Mouse (Mus musculus) naive thymus-derived CD4-positive, alpha-beta T cell, adult 2 months (primary cell): ENCODE data around the gene Ccdc9b.
A peak's percentile ranks its signal among the peaks of the same experiment; 100 is the strongest.

ENCODE experiments used
- DNase-seq: peaks from one replicate; pipeline ENCODE4 v3.0.0-alpha.2; 2011; ENCODE audit warnings: low read depth

Ccdc9b gene

GRCm38 (mm10) chr2:118747301-118747960 is 15.0 kb downstream of the Ccdc9b start:
- DNase-seq, result peak; percentile 77

GRCm38 (mm10) chr2:118745915-118746901 is 16.3 kb downstream of the Ccdc9b start:
- DNase-seq, result peak; percentile 60

GRCm38 (mm10) chr2:118745232-118745884 is 17.1 kb downstream of the Ccdc9b start, which contains the start of gene Inafm2:
Gene Inafm2 (plus strand): TSS chr2:118745758.
- peak; percentile 85 for DNase-seq

GRCm38 (mm10) chr2:118744621-118745020 is 17.8 kb downstream of the Ccdc9b start:
- no peak for DNase-seq

- DNase-seq, result peak; percentile 81
Measured at GRCm38 (mm10) chr2:118743261-118743943, 19.1 kb downstream of the Ccdc9b start.

GRCm38 (mm10) chr2:118741183-118741582 is 21.3 kb downstream of the Ccdc9b start:
- no peak for DNase-seq

- no peak for DNase-seq
Measured at GRCm38 (mm10) chr2:118740341-118740740, 22.1 kb downstream of the Ccdc9b start.

- DNase-seq, result no peak
Measured at GRCm38 (mm10) chr2:118733341-118733740, 29.1 kb downstream of the Ccdc9b start.

GRCm38 (mm10) chr2:118731981-118732380 is 30.5 kb downstream of the Ccdc9b start:
- DNase-seq, result no peak

- peak; percentile 61 for DNase-seq
Measured at GRCm38 (mm10) chr2:118730622-118730915, 31.9 kb downstream of the Ccdc9b start.

- no peak for DNase-seq
Measured at GRCm38 (mm10) chr2:118729816-118730621, 32.4 kb downstream of the Ccdc9b start.

GRCm38 (mm10) chr2:118729194-118729593 is 33.3 kb downstream of the Ccdc9b start:
- no peak for DNase-seq

GRCm38 (mm10) chr2:118728337-118728736 is 34.1 kb downstream of the Ccdc9b start, which contains the start of gene Plcb2:
Gene Plcb2 (minus strand): TSS chr2:118728438.
- peak; percentile 73 for DNase-seq

- no peak for DNase-seq
Measured at GRCm38 (mm10) chr2:118727911-118728310, 34.5 kb downstream of the Ccdc9b start.

GRCm38 (mm10) chr2:118726873-118727272 is 35.6 kb downstream of the Ccdc9b start:
- DNase-seq, result no peak

- no peak for DNase-seq
Measured at GRCm38 (mm10) chr2:118725511-118725910, 37.0 kb downstream of the Ccdc9b start.

GRCm38 (mm10) chr2:118723693-118724486 is 38.6 kb downstream of the Ccdc9b start:
- no peak for DNase-seq

- DNase-seq, result no peak
Measured at GRCm38 (mm10) chr2:118716677-118717076, 45.8 kb downstream of the Ccdc9b start.

- DNase-seq, result no peak
Measured at GRCm38 (mm10) chr2:118714230-118714629, 48.2 kb downstream of the Ccdc9b start.

GRCm38 (mm10) chr2:118713631-118714030 is 48.8 kb downstream of the Ccdc9b start:
- DNase-seq, result no peak
